Mouse (Mus musculus): ENCODE measurements around the gene Sag. TPM values are rescaled to one million over a fixed set of nuclear protein-coding genes. Genes with fewer than 3 reads are reported as not detected.

The Sag gene
- polyA plus RNA-seq, 1 experiment from 2014 or later = 3.3 TPM

DNA sequence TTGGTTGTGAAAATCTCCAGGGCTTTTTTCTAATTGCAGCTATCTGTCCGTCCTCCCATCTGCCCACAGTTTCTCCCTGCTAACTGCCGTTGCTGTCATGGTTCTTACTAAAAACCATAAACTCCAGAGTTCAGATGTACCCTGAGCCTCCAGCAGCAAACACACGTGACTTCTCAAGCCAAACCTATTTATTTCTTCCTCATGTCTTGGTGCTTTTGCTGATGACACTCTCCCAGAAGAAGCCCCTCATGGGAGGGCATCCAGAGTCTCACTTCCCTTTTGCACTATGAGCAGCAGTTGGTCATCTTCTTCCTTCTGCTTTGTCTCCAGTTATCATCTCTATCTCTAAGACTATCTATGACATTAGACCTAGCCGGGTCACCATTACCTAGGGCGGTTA is 45.8 kb downstream of the Sag start:
- no peak for DNase-seq (ENCODE audit: extremely low spot score, low spot score)
- no peaks in the 10 kb centered on the region for H3K9me3 ChIP-seq
- no peak overlapping the region for H3K27ac ChIP-seq
- H3K27me3 ChIP-seq (ENCODE audit: poor library complexity, severe bottlenecking) = peaks cover 12% of the 10 kb centered on the region
- 86% methylated on average over 5 of the region's 5 CpGs for WGBS
- no peaks in the 10 kb centered on the region for H3K36me3 ChIP-seq (replicated peaks)
- H3K4me1 ChIP-seq = peaks cover 34% of the 10 kb centered on the region
- H3K4me3 ChIP-seq = no peak overlapping the region

- no peak for DNase-seq (ENCODE audit: extremely low spot score, low spot score)
- peaks cover 48% of the 10 kb centered on the region for H3K4me1 ChIP-seq
- no peaks in the 10 kb centered on the region for H3K9me3 ChIP-seq
- H3K27me3 ChIP-seq (ENCODE audit: poor library complexity, severe bottlenecking) = peaks cover 12% of the 10 kb centered on the region
- 90% methylated on average over 3 of the region's 3 CpGs for WGBS
- H3K36me3 ChIP-seq (replicated peaks) = no peaks in the 10 kb centered on the region
- H3K27ac ChIP-seq = no peak overlapping the region
- no peak overlapping the region for H3K4me3 ChIP-seq
Measured at GRCm38 (mm10) chr1:87851344-87851743, 47.9 kb downstream of the Sag start.

DNA sequence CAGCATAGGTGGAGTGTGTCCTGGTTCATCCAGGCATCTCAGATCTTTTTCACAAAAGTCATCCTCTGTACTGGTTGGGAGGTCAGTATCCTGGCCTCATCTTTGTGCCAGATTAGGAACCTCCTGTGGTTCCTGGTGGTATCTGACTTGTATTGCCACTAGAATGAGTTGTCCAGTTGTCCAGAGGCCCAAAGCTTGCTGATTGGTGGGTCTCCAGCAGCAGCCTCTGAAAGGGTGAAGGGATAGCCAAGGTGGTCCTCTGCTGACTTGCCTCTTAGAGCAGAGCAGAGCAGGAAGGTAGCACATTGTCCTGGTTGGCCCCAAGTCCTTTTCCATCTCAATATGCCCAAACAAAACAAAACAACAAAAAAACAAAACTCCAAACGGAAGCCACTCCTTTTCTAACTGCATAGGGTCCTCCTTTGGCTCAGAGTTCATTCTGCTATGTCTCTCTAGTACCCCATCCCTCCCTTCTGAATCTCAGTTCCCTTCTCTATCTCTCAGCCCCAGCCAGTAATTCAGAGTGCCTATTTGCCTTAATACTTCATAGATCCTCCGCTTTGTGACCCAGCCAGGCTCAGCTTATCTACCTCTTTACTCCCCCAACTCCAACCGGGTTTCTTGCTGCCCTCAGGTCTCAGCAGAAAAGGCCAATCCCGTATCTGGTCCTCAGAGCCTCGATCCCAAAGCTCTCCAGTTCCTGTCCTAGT is 48.8 kb downstream of the Sag start:
- Histone ChIP-seq H3K4me3 (peak overlapping the region; percentile 96), H3K4me1 (peaks cover 39% of the 10 kb centered on the region)

DNA sequence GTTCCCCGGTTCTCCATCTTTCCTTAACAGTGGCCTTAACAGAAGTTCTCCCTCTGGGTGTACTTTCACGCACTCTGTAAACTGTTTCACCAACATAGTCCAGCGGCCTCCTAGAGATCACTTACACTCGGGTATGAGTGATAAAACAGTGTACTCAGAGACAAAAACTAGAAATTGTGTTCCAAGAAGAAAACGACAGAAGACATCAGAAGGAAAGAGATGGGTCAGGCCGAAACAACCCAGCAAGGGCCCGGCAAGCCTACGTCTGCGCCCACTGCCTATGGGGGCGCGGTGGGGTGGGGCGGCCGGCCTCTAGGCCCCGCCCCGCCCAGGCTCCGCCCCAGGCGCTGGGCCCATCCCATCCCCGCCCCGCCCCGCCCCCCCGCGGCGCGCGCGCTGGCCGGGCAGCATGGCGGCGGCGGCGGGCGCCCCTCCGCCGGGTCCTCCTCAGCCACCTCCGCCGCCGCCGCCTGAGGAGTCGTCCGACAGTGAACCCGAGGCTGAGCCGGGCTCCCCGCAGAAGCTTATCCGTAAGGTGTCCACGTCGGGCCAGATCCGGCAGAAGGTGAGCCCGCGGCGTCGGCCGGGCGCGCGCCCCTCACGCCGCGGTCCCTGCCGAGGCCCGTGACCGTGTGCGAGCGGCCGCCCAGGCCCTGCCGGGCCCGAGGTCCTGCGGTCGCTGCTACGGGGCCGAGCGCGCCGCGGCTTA is 49.6 kb downstream of the Sag start, which contains the start of gene Dgkd:
Gene Dgkd (plus strand): TSS at position 396 of the 709 bp plus-strand sequence.
- WGBS = under 1% methylated on average over 69 of the region's 74 CpGs
- peak within 1 kb of the TSS; percentile 94 for H3K27ac ChIP-seq

More for the DNA sequence above, 48.8 kb downstream of the Sag start:
- H3K9me3 ChIP-seq = no peaks in the 10 kb centered on the region
- WGBS = 50% methylated on average over 5 of the region's 5 CpGs
- H3K27me3 ChIP-seq (ENCODE audit: poor library complexity, severe bottlenecking) = peaks cover 12% of the 10 kb centered on the region
- peak overlapping the region; percentile 94 for H3K27ac ChIP-seq
- H3K36me3 ChIP-seq (replicated peaks) = no peaks in the 10 kb centered on the region
- DNase-seq (ENCODE audit: extremely low spot score, low spot score) = no peak

GRCm38 (mm10) chr1:87853601-87854361 is 50.3 kb downstream of the Sag start:
- Histone ChIP-seq H3K27ac (peak overlapping the region; percentile 94), H3K27me3 (ENCODE audit: poor library complexity, severe bottlenecking) (peaks cover 12% of the 10 kb centered on the region), H3K4me3 (peak overlapping the region; percentile 96), H3K9me3 (no peaks in the 10 kb centered on the region), H3K4me1 (peaks cover 27% of the 10 kb centered on the region), H3K36me3 (replicated peaks) (no peaks in the 10 kb centered on the region)
- WGBS = 1% methylated on average over 32 of the region's 48 CpGs
- peak; percentile 46 for DNase-seq (ENCODE audit: extremely low spot score, low spot score)

More for the DNA sequence above, 49.6 kb downstream of the Sag start, which contains the start of gene Dgkd:
- no peaks in the 10 kb centered on the region for H3K9me3 ChIP-seq
- H3K4me1 ChIP-seq = peaks cover 34% of the 10 kb centered on the region
- peak within 1 kb of the TSS; percentile 96 for H3K4me3 ChIP-seq
- peaks cover 12% of the 10 kb centered on the region for H3K27me3 ChIP-seq (ENCODE audit: poor library complexity, severe bottlenecking)
- H3K36me3 ChIP-seq (replicated peaks) = no peaks in the 10 kb centered on the region
- peak; percentile 78 for DNase-seq (ENCODE audit: extremely low spot score, low spot score)

GRCm38 (mm10) chr1:87854411-87854810 is 50.9 kb downstream of the Sag start:
- peaks cover 27% of the 10 kb centered on the region for H3K4me1 ChIP-seq
- no peak for DNase-seq (ENCODE audit: extremely low spot score, low spot score)
- 0 out of 2 replicates have a peak overlapping the region, but pooled peaks have one; percentile 94 for H3K27ac ChIP-seq
- H3K4me3 ChIP-seq = peak overlapping the region; percentile 96
- no peaks in the 10 kb centered on the region for H3K9me3 ChIP-seq
- H3K27me3 ChIP-seq (ENCODE audit: poor library complexity, severe bottlenecking) = peaks cover 12% of the 10 kb centered on the region
- WGBS = 45% methylated on average over 6 of the region's 6 CpGs
- H3K36me3 ChIP-seq (replicated peaks) = no peaks in the 10 kb centered on the region

GRCm38 (mm10) chr1:87854851-87855251 is 51.4 kb downstream of the Sag start:
- 45% methylated on average over 2 of the region's 2 CpGs for WGBS
- peak overlapping the region; percentile 96 for H3K4me3 ChIP-seq
- DNase-seq (ENCODE audit: extremely low spot score, low spot score) = no peak
- H3K27me3 ChIP-seq (ENCODE audit: poor library complexity, severe bottlenecking) = peaks cover 12% of the 10 kb centered on the region
- H3K27ac ChIP-seq = no peak overlapping the region
- H3K9me3 ChIP-seq = no peaks in the 10 kb centered on the region
- peaks cover 27% of the 10 kb centered on the region for H3K4me1 ChIP-seq
- H3K36me3 ChIP-seq (replicated peaks) = no peaks in the 10 kb centered on the region

DNA sequence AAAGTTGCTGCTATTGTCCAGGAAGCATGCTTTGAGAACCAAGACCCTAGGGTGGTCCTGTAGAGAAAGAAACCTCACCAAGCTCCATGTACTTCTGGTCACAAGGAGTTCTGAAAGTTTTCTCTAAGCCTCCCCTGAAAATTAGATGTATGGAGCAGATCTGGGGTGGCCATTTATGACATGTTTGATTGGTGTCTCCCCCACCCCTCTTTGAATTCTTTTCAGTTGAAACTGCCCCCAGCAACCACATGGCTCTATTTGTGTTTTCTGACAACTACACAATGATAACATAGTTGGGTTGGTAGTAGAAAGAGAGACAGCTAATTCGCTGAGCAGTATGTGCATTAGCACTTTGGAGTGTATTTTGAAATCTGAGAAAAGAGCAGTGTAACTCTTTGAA is 52.0 kb downstream of the Sag start:
- H3K27me3 ChIP-seq (ENCODE audit: poor library complexity, severe bottlenecking) = peaks cover 12% of the 10 kb centered on the region
- peaks cover 27% of the 10 kb centered on the region for H3K4me1 ChIP-seq
- 93% methylated on average over 1 of the region's 1 CpGs for WGBS
- no peaks in the 10 kb centered on the region for H3K36me3 ChIP-seq (replicated peaks)
- no peak for DNase-seq (ENCODE audit: extremely low spot score, low spot score)
- H3K27ac ChIP-seq = no peak overlapping the region
- H3K9me3 ChIP-seq = no peaks in the 10 kb centered on the region
- H3K4me3 ChIP-seq = no peak overlapping the region

- Histone ChIP-seq H3K4me1 (peaks cover 27% of the 10 kb centered on the region), H3K36me3 (replicated peaks) (no peaks in the 10 kb centered on the region), H3K27ac (no peak overlapping the region), H3K4me3 (no peak overlapping the region), H3K27me3 (ENCODE audit: poor library complexity, severe bottlenecking) (peaks cover 5% of the 10 kb centered on the region), H3K9me3 (no peaks in the 10 kb centered on the region)
- no peak for DNase-seq (ENCODE audit: extremely low spot score, low spot score)
- 86% methylated on average over 3 of the region's 3 CpGs for WGBS
Measured at GRCm38 (mm10) chr1:87856823-87857222, 53.3 kb downstream of the Sag start.

DNA sequence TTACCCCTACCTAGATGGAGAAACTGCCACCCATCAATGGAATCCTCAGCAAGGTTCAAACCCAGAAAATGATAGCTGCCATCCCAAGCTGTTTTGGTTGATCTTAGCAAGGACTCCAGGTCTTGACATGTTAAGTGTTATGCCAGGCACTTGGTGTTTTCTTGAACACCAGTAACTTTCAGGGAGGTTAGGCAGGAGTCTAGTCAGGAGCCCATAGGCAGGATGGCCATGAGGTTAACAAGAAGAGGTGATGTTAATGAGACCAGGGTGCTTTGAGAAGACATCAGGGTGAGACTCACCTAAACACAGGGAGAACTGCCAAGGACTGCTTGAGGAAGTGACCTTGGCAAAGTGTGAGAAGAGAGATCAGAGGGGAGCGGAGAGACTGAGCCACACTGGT is 54.6 kb downstream of the Sag start:
- Histone ChIP-seq H3K27ac (no peak overlapping the region), H3K36me3 (replicated peaks) (no peaks in the 10 kb centered on the region), H3K4me1 (peaks cover 19% of the 10 kb centered on the region), H3K27me3 (ENCODE audit: poor library complexity, severe bottlenecking) (no peaks in the 10 kb centered on the region), H3K9me3 (no peaks in the 10 kb centered on the region), H3K4me3 (no peak overlapping the region)
- DNase-seq (ENCODE audit: extremely low spot score, low spot score) = no peak
- WGBS = 97% methylated on average over 1 of the region's 1 CpGs

GRCm38 (mm10) chr1:87858529-87858928 is 55.0 kb downstream of the Sag start:
- H3K27ac ChIP-seq = no peak overlapping the region
- no peak overlapping the region for H3K4me3 ChIP-seq
- H3K36me3 ChIP-seq (replicated peaks) = no peaks in the 10 kb centered on the region
- H3K4me1 ChIP-seq = peaks cover 19% of the 10 kb centered on the region
- no peaks in the 10 kb centered on the region for H3K27me3 ChIP-seq (ENCODE audit: poor library complexity, severe bottlenecking)
- no peaks in the 10 kb centered on the region for H3K9me3 ChIP-seq
- WGBS = 92% methylated on average over 2 of the region's 2 CpGs
- no peak for DNase-seq (ENCODE audit: extremely low spot score, low spot score)

- H3K27ac ChIP-seq = no peak overlapping the region
- H3K27me3 ChIP-seq (ENCODE audit: poor library complexity, severe bottlenecking) = no peaks in the 10 kb centered on the region
- H3K36me3 ChIP-seq (replicated peaks) = no peaks in the 10 kb centered on the region
- no peak overlapping the region for H3K4me3 ChIP-seq
- no peak for DNase-seq (ENCODE audit: extremely low spot score, low spot score)
- WGBS = 84% methylated on average over 3 of the region's 3 CpGs
- H3K4me1 ChIP-seq = no peaks in the 10 kb centered on the region
- no peaks in the 10 kb centered on the region for H3K9me3 ChIP-seq
Measured at GRCm38 (mm10) chr1:87863602-87864001, 60.1 kb downstream of the Sag start.

Measured in forebrain, embryonic 10.5 days (tissue).